Mouse (Mus musculus) spleen, embryonic (tissue): ENCODE results near the gene Hivep3.

Experiments
- CTCF ChIA-PET: fragments of 350-600 bp; sonication (Branson Sonifier 250); formaldehyde crosslinking; loops from one replicate; lab custom pipeline; 2022; lab: Charles Lee

Hivep3 gene

GRCm38 (mm10) chr4:119871441-119871840, 137.9 kb downstream of the Hivep3 start:
- CTCF ChIA-PET: no interaction called here

GRCm38 (mm10) chr4:119871861-119872582, 138.4 kb downstream of the Hivep3 start:
- CTCF ChIA-PET: no interaction called here

GRCm38 (mm10) chr4:119873935-119874334, 140.4 kb downstream of the Hivep3 start:
- CTCF ChIA-PET: no interaction called here

- CTCF ChIA-PET: no interaction called here
These were observed 142.0 kb downstream of the Hivep3 start for GRCm38 (mm10) chr4:119875592-119875991.

- CTCF ChIA-PET: no interaction called here
These were observed 143.1 kb downstream of the Hivep3 start for GRCm38 (mm10) chr4:119876535-119877160.

GRCm38 (mm10) chr4:119878218-119878617, 144.6 kb downstream of the Hivep3 start:
- CTCF ChIA-PET: no interaction called here

GRCm38 (mm10) chr4:119879671-119880070, 146.1 kb downstream of the Hivep3 start:
- CTCF ChIA-PET: no interaction called here

GRCm38 (mm10) chr4:119880270-119880669, 146.7 kb downstream of the Hivep3 start:
- CTCF ChIA-PET: no interaction called here

- CTCF ChIA-PET: no interaction called here
These were observed 147.7 kb downstream of the Hivep3 start for GRCm38 (mm10) chr4:119881292-119881691.

- CTCF ChIA-PET: no interaction called here
These were observed 148.8 kb downstream of the Hivep3 start for GRCm38 (mm10) chr4:119882401-119882800.

GRCm38 (mm10) chr4:119882814-119883213, 149.2 kb downstream of the Hivep3 start:
- CTCF ChIA-PET: no interaction called here

- CTCF ChIA-PET: no interaction called here
These were observed 153.0 kb downstream of the Hivep3 start for GRCm38 (mm10) chr4:119886621-119887020.

- CTCF ChIA-PET: no interaction called here
These were observed 154.1 kb downstream of the Hivep3 start for GRCm38 (mm10) chr4:119887523-119888177.

- CTCF ChIA-PET: no interaction called here
These were observed 156.2 kb downstream of the Hivep3 start for GRCm38 (mm10) chr4:119889760-119890159.

GRCm38 (mm10) chr4:119893255-119893779, 159.7 kb downstream of the Hivep3 start:
- CTCF ChIA-PET: no interaction called here

GRCm38 (mm10) chr4:119894797-119895458, 161.3 kb downstream of the Hivep3 start:
- CTCF ChIA-PET: interaction anchor here (0.9 kb wide), 1 partner anchor 340 kb away, joined by 4 read pairs; no protein-coding TSS in a partner anchor

GRCm38 (mm10) chr4:119895504-119895903, 161.9 kb downstream of the Hivep3 start:
- CTCF ChIA-PET: no interaction called here

- CTCF ChIA-PET: no interaction called here
These were observed 163.0 kb downstream of the Hivep3 start for GRCm38 (mm10) chr4:119896572-119896971.

GRCm38 (mm10) chr4:119897054-119897855, 163.7 kb downstream of the Hivep3 start:
- CTCF ChIA-PET: no interaction called here

- CTCF ChIA-PET: no interaction called here
These were observed 168.2 kb downstream of the Hivep3 start for GRCm38 (mm10) chr4:119901556-119902491.
